ENCODE assay signal across 8 mouse cellular contexts in the genomic region with DNA sequence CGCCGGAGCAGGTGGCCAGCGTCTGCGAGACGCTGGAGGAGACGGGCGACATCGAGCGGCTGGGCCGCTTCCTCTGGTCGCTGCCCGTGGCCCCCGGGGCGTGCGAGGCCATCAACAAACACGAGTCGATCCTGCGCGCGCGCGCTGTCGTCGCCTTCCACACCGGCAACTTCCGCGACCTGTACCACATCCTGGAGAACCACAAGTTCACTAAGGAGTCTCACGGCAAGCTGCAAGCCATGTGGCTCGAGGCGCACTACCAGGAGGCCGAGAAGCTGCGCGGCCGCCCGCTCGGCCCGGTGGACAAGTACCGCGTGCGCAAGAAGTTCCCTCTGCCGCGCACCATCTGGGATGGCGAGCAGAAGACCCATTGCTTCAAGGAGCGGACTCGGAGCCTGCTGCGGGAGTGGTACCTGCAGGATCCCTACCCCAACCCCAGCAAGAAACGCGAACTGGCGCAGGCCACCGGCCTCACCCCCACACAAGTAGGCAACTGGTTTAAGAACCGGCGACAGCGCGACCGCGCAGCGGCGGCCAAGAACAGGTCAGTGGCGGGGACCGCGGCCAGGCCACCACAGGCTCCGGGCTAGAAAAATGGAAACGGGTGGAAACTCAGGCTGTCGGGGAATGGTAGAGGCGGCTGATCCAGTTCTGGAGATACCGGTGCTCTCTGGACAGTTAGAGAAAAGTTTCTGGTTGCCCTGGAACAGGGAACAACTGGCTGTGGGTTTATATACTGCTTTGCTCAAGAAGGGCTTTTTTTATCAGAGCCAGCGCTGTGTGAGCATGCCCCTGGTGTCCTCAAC. TPM values are rescaled to one million over a fixed set of nuclear protein-coding genes. Genes with fewer than 3 reads are reported as not detected.
DNase-seq lines count a peak whose midpoint lies in the region; ATAC-seq lines count a peak whose summit lies in the region.

No protein-coding gene starts in this region.

- no peaks in the 10 kb centered on the region for H3K4me1 ChIP-seq in liver, embryonic 11.5 days (replicated peaks; ENCODE audit: control insufficient read depth, insufficient read depth, low read length)
- peaks cover 36% of the 10 kb centered on the region for H3K4me1 ChIP-seq in embryonic facial prominence, embryonic 15.5 days
- peaks cover 34% of the 10 kb centered on the region for H3K4me1 ChIP-seq in limb, embryonic 12.5 days (replicated peaks)

- no peaks in the 10 kb centered on the region for H3K9me3 ChIP-seq in liver, embryonic 11.5 days (ENCODE audit: control insufficient read depth, low read length)
- H3K9me3 ChIP-seq in embryonic facial prominence, embryonic 15.5 days (replicated peaks) = no peaks in the 10 kb centered on the region
- H3K9me3 ChIP-seq in limb, embryonic 12.5 days = no peaks in the 10 kb centered on the region

- no peaks in the 10 kb centered on the region for H3K36me3 ChIP-seq in liver, embryonic 11.5 days (ENCODE audit: control insufficient read depth, insufficient read depth, low read length)
- H3K36me3 ChIP-seq in embryonic facial prominence, embryonic 15.5 days = no peaks in the 10 kb centered on the region
- no peaks in the 10 kb centered on the region for H3K36me3 ChIP-seq in limb, embryonic 12.5 days

- 0 out of 2 replicates have a peak overlapping the region, but pooled peaks have one; percentile 0 for H3K4me3 ChIP-seq in liver, embryonic 11.5 days (ENCODE audit: low read depth, low read length)
- peak overlapping the region; percentile 44 for H3K4me3 ChIP-seq in embryonic facial prominence, embryonic 15.5 days (replicated peaks)
- H3K4me3 ChIP-seq in limb, embryonic 12.5 days (replicated peaks) = peak overlapping the region; percentile 33

- H3K4me2 ChIP-seq in liver, embryonic 11.5 days = peak overlapping the region; percentile 33
- H3K4me2 ChIP-seq in embryonic facial prominence, embryonic 15.5 days (replicated peaks) = peak overlapping the region; percentile 66
- peak overlapping the region; percentile 56 for H3K4me2 ChIP-seq in limb, embryonic 12.5 days

- H3K27me3 ChIP-seq in liver, embryonic 11.5 days (replicated peaks; ENCODE audit: control insufficient read depth, insufficient read depth, low read length) = peaks cover 100% of the 10 kb centered on the region
- peaks cover 94% of the 10 kb centered on the region for H3K27me3 ChIP-seq in embryonic facial prominence, embryonic 15.5 days
- peaks cover 95% of the 10 kb centered on the region for H3K27me3 ChIP-seq in limb, embryonic 12.5 days

- H3K9ac ChIP-seq in liver, embryonic 11.5 days (ENCODE audit: low read depth, low read length) = no peak overlapping the region
- no peak overlapping the region for H3K9ac ChIP-seq in embryonic facial prominence, embryonic 15.5 days
- no peak overlapping the region; the same call in 1 of the 2 replicates for H3K9ac ChIP-seq in limb, embryonic 12.5 days (replicated peaks)

- WGBS in liver, embryonic 11.5 days = 1% methylated on average over 67 of the region's 67 CpGs
- WGBS in embryonic facial prominence, embryonic 15.5 days = under 1% methylated on average over 67 of the region's 67 CpGs
- under 1% methylated on average over 67 of the region's 67 CpGs for WGBS in limb, embryonic 12.5 days

- DNase-seq in liver, embryonic 11.5 days (ENCODE audit: low spot score) = no peak
- DNase-seq in liver = no peak
- DNase-seq in retina, embryonic 14.5 days (ENCODE audit: low spot score) = peak; percentile 52
- DNase-seq in natural killer cell, adult 2 months (ENCODE audit: low spot score in 2 of 2) = no peak
- no peak for DNase-seq in urinary bladder, postnatal 14 days (ENCODE audit: low spot score)
- DNase-seq in adrenal gland, adult 18-20 months (ENCODE audit: low spot score in 2 of 2) = no peak

- H3K27ac ChIP-seq in liver, embryonic 11.5 days (ENCODE audit: low read depth, low read length) = no peak overlapping the region
- H3K27ac ChIP-seq in embryonic facial prominence, embryonic 15.5 days (replicated peaks) = no peak overlapping the region; the same call in 1 of the 2 replicates
- no peak overlapping the region for H3K27ac ChIP-seq in limb, embryonic 12.5 days

- no peak for ATAC-seq in liver, embryonic 11.5 days (replicated peaks; ENCODE audit: low FRiP score)
- no peak for ATAC-seq in embryonic facial prominence, embryonic 15.5 days (ENCODE audit: insufficient number of reproducible peaks, low FRiP score, low TSS enrichment, low read depth)
- ATAC-seq in limb, embryonic 12.5 days (ENCODE audit: insufficient number of reproducible peaks, insufficient read depth, low FRiP score, low TSS enrichment, low read depth) = no peak

RNA-seq across cellular contexts. Expression of a gene that starts 8.3 kb away (rescaled TPM):
- polyA plus RNA-seq in liver, embryonic 11.5 days (2014; fragmentation: Nextera tagmentation; extraction: Ambion mirVana) = not detected in 2 replicates
- polyA plus RNA-seq in embryonic facial prominence, embryonic 15.5 days (2015; fragmentation: Nextera tagmentation; extraction: Ambion mirVana) = 6.0 and 6.6 TPM in 2 replicates
- not detected in 2 replicates for polyA plus RNA-seq in limb, embryonic 12.5 days (2016; fragmentation: Nextera tagmentation; extraction: Ambion mirVana)
- not detected for total RNA-seq in adrenal gland, adult 18-20 months (2021)
